In genomic region chr1:193376478-193377134, GRCm38 (mm10) we compare ENCODE assay signal across 9 mouse cellular contexts. TPM values are rescaled to one million over a fixed set of nuclear protein-coding genes. Genes with fewer than 3 reads are reported as not detected.
DNase-seq lines count a peak whose midpoint lies in the region; TF ChIP-seq lines count a peak whose summit lies in the region.
"Had no signal": no experiment of that assay in that cellular context is flagged by ENCODE, and none has a peak within 500 bp of the region (broad histone marks: within the 10 kb centered on the region; RNA-seq: fewer than 3 reads in every experiment).

No protein-coding gene starts in this region.

- no peaks in the 10 kb centered on the region for H3K27me3 ChIP-seq in ES-Bruce4 (ENCODE audit: control insufficient read depth, insufficient read depth, low read length, poor library complexity, severe bottlenecking)
- H3K27me3 ChIP-seq in kidney, adult 2 months (replicated peaks; ENCODE audit: control insufficient read depth, insufficient read depth, low read length), result no peaks in the 10 kb centered on the region

- H3K4me1 ChIP-seq in ES-Bruce4 (ENCODE audit: control insufficient read depth, insufficient read depth, low read length), result no peaks in the 10 kb centered on the region
- H3K4me1 ChIP-seq in kidney, adult 2 months (ENCODE audit: control insufficient read depth, insufficient read depth, low read length), result no peaks in the 10 kb centered on the region
- H3K4me1 ChIP-seq: liver, embryonic 15.5 days had no signal

- WGBS in kidney, adult 2 months, result 37% methylated on average over 4 of the region's 4 CpGs

- no peaks in the 10 kb centered on the region for H3K36me3 ChIP-seq in ES-Bruce4 (ENCODE audit: control insufficient read depth, insufficient read depth, low read length, poor library complexity, severe bottlenecking)
- no peaks in the 10 kb centered on the region for H3K36me3 ChIP-seq in kidney, adult 2 months (ENCODE audit: control insufficient read depth, insufficient read depth, low read length)
- H3K36me3 ChIP-seq: liver, embryonic 15.5 days had no signal

- no peak overlapping the region for H3K4me3 ChIP-seq in ES-Bruce4 (ENCODE audit: low read depth, low read length)
- no peak overlapping the region for H3K4me3 ChIP-seq in kidney, adult 2 months (ENCODE audit: insufficient read depth, low read depth, low read length)
- H3K4me3 ChIP-seq: liver, embryonic 15.5 days had no signal

- H3K27ac ChIP-seq in ES-Bruce4 (ENCODE audit: insufficient read depth, low read length), result no peak overlapping the region
- H3K27ac ChIP-seq in kidney, adult 2 months (ENCODE audit: insufficient read depth, low read depth, low read length), result no peak overlapping the region
- H3K27ac ChIP-seq: liver, embryonic 15.5 days had no signal

- DNase-seq in adrenal gland, adult 18-20 months (ENCODE audit: low spot score in 2 of 2), result peak; percentile 29 to 37
- DNase-seq in adrenal gland, adult 8-10 months, result no peak
- DNase-seq in cerebellum, adult 8-10 months, result peak; percentile 65
- DNase-seq in gastrocnemius, postnatal 10 days, result peak; percentile 37
- DNase-seq in kidney, adult 2 months, result peak; percentile 34
- peak; percentile 45 to 67 for DNase-seq in lung, postnatal 4 days
- DNase-seq in skeletal muscle tissue, adult 2 months (ENCODE audit: low read depth, low spot score), result peak; percentile 52

- no peak for TF ChIP-seq EP300 in ES-Bruce4 (IDR thresholded peaks at IDR 0.05; ENCODE audit: insufficient read depth, low read depth, low read length)

- no peak for TF ChIP-seq POLR2A in ES-Bruce4 (IDR thresholded peaks at IDR 0.05; ENCODE audit: insufficient read depth, low read length)
- TF ChIP-seq POLR2A in kidney, adult 2 months (IDR thresholded peaks at IDR 0.05; ENCODE audit: low read depth, low read length), result no peak

- no peaks in the 10 kb centered on the region for H3K9me3 ChIP-seq in ES-Bruce4 (replicated peaks; ENCODE audit: control insufficient read depth, insufficient read depth, low read length, poor library complexity, severe bottlenecking)
- H3K9me3 ChIP-seq: liver, embryonic 15.5 days had no signal

- peak; percentile 95 for TF ChIP-seq CTCF in ES-Bruce4 (IDR thresholded peaks at IDR 0.05; ENCODE audit: low read depth, low read length)
- peak; percentile 91 for TF ChIP-seq CTCF in kidney, adult 2 months (conservative IDR thresholded peaks at IDR 0.05; ENCODE audit: insufficient read depth, insufficient read length, low read depth, low read length)

- no peak overlapping the region for H3K9ac ChIP-seq in ES-Bruce4 (ENCODE audit: low read depth, poor library complexity, severe bottlenecking)
- H3K9ac ChIP-seq: liver, embryonic 15.5 days had no signal

RNA-seq across cellular contexts. Expression of gene Camk1g, which starts 6.5 kb away (rescaled TPM):
- under 1 TPM; 0.13 to 0.17 TPM for total RNA-seq in adrenal gland, adult 18-20 months (2021)
- under 1 TPM in 3 of 4 experiments, not detected in 1; 0.12 to 0.49 (median 0.35) TPM for total RNA-seq in adrenal gland, adult 8-10 months (2022)
- polyA plus RNA-seq in ES-Bruce4 (2011; ENCODE audit: insufficient read depth, insufficient read length, low read depth, missing spikeins), result 0.37 and 0.54 TPM in 2 replicates
- under 1 TPM; 0.42 to 0.47 TPM for total RNA-seq in gastrocnemius, postnatal 10 days (2021)
- polyA plus RNA-seq in kidney, adult 2 months (2012; rRNA removed), result 8.2 and 9.0 TPM in 2 replicates
